Mouse (Mus musculus) liver, adult 2 months (tissue): ENCODE measurements at regions not wholly inside any gene's neighbourhood (a gene's known extent, or its start where the extent isn't known, plus 50 kb on each side); places are given as distances from the start of the nearest gene placed in this dataset.

Experiments used
- CTCF ChIP-seq: fragments of 200-500 bp; IDR thresholded peaks from 2 replicates; pipeline ENCODE4 v1.5.1; 2011; ENCODE audit warnings: low read depth, low read length, control low read depth
- POLR2A ChIP-seq: fragments of 200-500 bp; IDR thresholded peaks from 2 replicates; pipeline ENCODE4 v1.6.1; 2011; ENCODE audit warnings: low read length, control low read depth; ENCODE audit not compliant: insufficient read depth; ENCODE audit errors: extremely low read depth

GRCm38 (mm10) chr9:41575826-41576225 is 414.3 kb upstream of the Ubash3b start:
- TF ChIP-seq CTCF (no peak), POLR2A (no peak)
